In genomic region chr4:44292534-44292933, GRCm38 (mm10) we compare ENCODE assay signal across 8 mouse cellular contexts. TPM values are rescaled to one million over a fixed set of nuclear protein-coding genes. Genes with fewer than 3 reads are reported as not detected.
DNase-seq lines count a peak whose midpoint lies in the region; ATAC-seq and TF ChIP-seq lines count a peak whose summit lies in the region.

No protein-coding gene starts in this region.

- peak; percentile 44 for DNase-seq in liver, adult 2 months (ENCODE audit: extremely low read depth, low read depth, low spot score)
- DNase-seq in brain, adult 2 months (ENCODE audit: low read depth, low spot score): peak; percentile 75
- DNase-seq in fibroblast of lung, adult 2 months (ENCODE audit: low read depth): peak; percentile 29
- DNase-seq in hindbrain, embryonic 11.5 days (ENCODE audit: low spot score): peak; percentile 73
- DNase-seq in layer of hippocampus, postnatal 25 days (ENCODE audit: extremely low spot score in 1 of 2, low spot score in 1 of 2): peak; percentile 35 to 55

- H3K36me3 ChIP-seq in liver, adult 2 months (ENCODE audit: control insufficient read depth, insufficient read depth, low read length): no peaks in the 10 kb centered on the region
- no peaks in the 10 kb centered on the region for H3K36me3 ChIP-seq in liver, embryonic 12.5 days
- H3K36me3 ChIP-seq in hindbrain, embryonic 11.5 days (ENCODE audit: control insufficient read depth, insufficient read depth, low read length): no peaks in the 10 kb centered on the region
- H3K36me3 ChIP-seq in stomach, embryonic 15.5 days: no peaks in the 10 kb centered on the region

- H3K9me3 ChIP-seq in liver, embryonic 12.5 days (replicated peaks): no peaks in the 10 kb centered on the region
- no peaks in the 10 kb centered on the region for H3K9me3 ChIP-seq in hindbrain, embryonic 11.5 days (ENCODE audit: control insufficient read depth, low read length)
- H3K9me3 ChIP-seq in stomach, embryonic 15.5 days: no peaks in the 10 kb centered on the region

- no peaks in the 10 kb centered on the region for H3K27me3 ChIP-seq in liver, adult 2 months (ENCODE audit: control insufficient read depth, insufficient read depth, low read length)
- no peaks in the 10 kb centered on the region for H3K27me3 ChIP-seq in liver, embryonic 12.5 days (replicated peaks)
- no peaks in the 10 kb centered on the region for H3K27me3 ChIP-seq in hindbrain, embryonic 11.5 days (ENCODE audit: control insufficient read depth, insufficient read depth, low read length)
- no peaks in the 10 kb centered on the region for H3K27me3 ChIP-seq in stomach, embryonic 15.5 days (replicated peaks)

- H3K4me1 ChIP-seq in liver, adult 2 months (ENCODE audit: control insufficient read depth, insufficient read depth, low read length): no peaks in the 10 kb centered on the region
- no peaks in the 10 kb centered on the region for H3K4me1 ChIP-seq in liver, embryonic 12.5 days
- no peaks in the 10 kb centered on the region for H3K4me1 ChIP-seq in hindbrain, embryonic 11.5 days (replicated peaks; ENCODE audit: control insufficient read depth, insufficient read depth, low read length)
- H3K4me1 ChIP-seq in stomach, embryonic 15.5 days: no peaks in the 10 kb centered on the region

- H3K79me2 ChIP-seq in liver, adult 2 months (ENCODE audit: control insufficient read depth, insufficient read depth, low read length): no peaks in the 10 kb centered on the region

- no peak overlapping the region for H3K27ac ChIP-seq in liver, adult 2 months (replicated peaks; ENCODE audit: insufficient read depth, low read depth, low read length)
- no peak overlapping the region for H3K27ac ChIP-seq in liver, embryonic 12.5 days
- H3K27ac ChIP-seq in hindbrain, embryonic 11.5 days (ENCODE audit: low read depth, low read length): no peak overlapping the region
- no peak overlapping the region for H3K27ac ChIP-seq in stomach, embryonic 15.5 days

- H3K4me2 ChIP-seq in liver, embryonic 12.5 days: no peak overlapping the region
- H3K4me2 ChIP-seq in hindbrain, embryonic 11.5 days (replicated peaks; ENCODE audit: low read depth, low read length): no peak overlapping the region
- H3K4me2 ChIP-seq in stomach, embryonic 15.5 days: no peak overlapping the region

- no peak; the same call in 1 of the 2 replicates for ATAC-seq in liver, embryonic 12.5 days
- peak; percentile 45; the same call in 1 of the 2 replicates for ATAC-seq in hindbrain, embryonic 11.5 days (ENCODE audit: low FRiP score)
- ATAC-seq in megakaryocyte progenitor cell, adult 5-6 weeks (replicated peaks; ENCODE audit: poor library complexity): peak; percentile 74
- peak; percentile 43; the same call in 1 of the 2 replicates for ATAC-seq in stomach, embryonic 15.5 days (ENCODE audit: insufficient read depth, low FRiP score, low read depth)

- no peak for TF ChIP-seq CTCF in liver, adult 2 months (IDR thresholded peaks at IDR 0.05; ENCODE audit: low read depth, low read length)

- no peak overlapping the region for H3K9ac ChIP-seq in liver, adult 2 months (ENCODE audit: low read depth, low read length)
- H3K9ac ChIP-seq in liver, embryonic 12.5 days: no peak overlapping the region
- H3K9ac ChIP-seq in hindbrain, embryonic 11.5 days (ENCODE audit: low read depth, low read length): no peak overlapping the region
- H3K9ac ChIP-seq in stomach, embryonic 15.5 days: no peak overlapping the region

- TF ChIP-seq POLR2A in liver, adult 2 months (IDR thresholded peaks at IDR 0.05; ENCODE audit: extremely low read depth, insufficient read depth, low read length): no peak

- H3K4me3 ChIP-seq in liver, adult 2 months (ENCODE audit: insufficient read depth, low read depth, low read length): no peak overlapping the region
- H3K4me3 ChIP-seq in liver, embryonic 12.5 days: no peak overlapping the region
- no peak overlapping the region for H3K4me3 ChIP-seq in hindbrain, embryonic 11.5 days (ENCODE audit: low read depth, low read length)
- no peak overlapping the region for H3K4me3 ChIP-seq in stomach, embryonic 15.5 days (replicated peaks)

- 8% methylated on average over 7 of the region's 7 CpGs for WGBS in liver, adult 2 months
- 14% methylated on average over 7 of the region's 7 CpGs for WGBS in liver, embryonic 12.5 days (ENCODE audit: insufficient replicate concordance)
- WGBS in hindbrain, embryonic 11.5 days: 12% methylated on average over 7 of the region's 7 CpGs
- 16% methylated on average over 7 of the region's 7 CpGs for WGBS in stomach, embryonic 15.5 days

RNA-seq across cellular contexts. Expression of gene Melk, which starts 8.1 kb away (rescaled TPM):
- 0.09 and 0.13 TPM in 2 replicates for total RNA-seq in liver, adult 2 months (2014; rRNA removed)
- 0.05 TPM in 1 of 2 replicates, not detected in the other for polyA plus RNA-seq in liver, adult 2 months (2012; rRNA removed)
- 28.0 TPM in 2 replicates for polyA plus RNA-seq in liver, embryonic 12.5 days (2016; fragmentation: Nextera tagmentation; extraction: Ambion mirVana)
- polyA plus RNA-seq in hindbrain, embryonic 11.5 days (2014; fragmentation: Nextera tagmentation; extraction: Ambion mirVana): 55.7 and 62.4 TPM in 2 replicates
- total RNA-seq in layer of hippocampus, postnatal 25 days (2021): under 1 TPM; 0.23 to 0.64 TPM
- total RNA-seq in megakaryocyte progenitor cell, adult 5-6 weeks (2015): 17.4 and 18.9 TPM in 2 replicates
- 22.3 and 25.2 TPM in 2 replicates for total RNA-seq in megakaryocyte progenitor cell, adult 5-6 weeks (2017)
- polyA plus RNA-seq in stomach, embryonic 15.5 days (2015; fragmentation: Nextera tagmentation; extraction: Ambion mirVana): 37.2 and 42.3 TPM in 2 replicates

RNA-seq across cellular contexts. Expression of gene Rnf38, which starts 58.9 kb away (rescaled TPM):
- total RNA-seq in liver, adult 2 months (2014; rRNA removed): 6.6 and 6.7 TPM in 2 replicates
- 18.1 and 23.5 TPM in 2 replicates for polyA plus RNA-seq in liver, adult 2 months (2012; rRNA removed)
- 15.3 and 16.7 TPM in 2 replicates for polyA plus RNA-seq in liver, embryonic 12.5 days (2016; fragmentation: Nextera tagmentation; extraction: Ambion mirVana)
- 56.0 and 57.0 TPM in 2 replicates for polyA plus RNA-seq in hindbrain, embryonic 11.5 days (2014; fragmentation: Nextera tagmentation; extraction: Ambion mirVana)
- total RNA-seq in layer of hippocampus, postnatal 25 days (2021): 10 to 100 TPM; 43.5 to 61.7 TPM
- total RNA-seq in megakaryocyte progenitor cell, adult 5-6 weeks (2015): 117 and 142 TPM in 2 replicates
- 34.8 and 47.5 TPM in 2 replicates for total RNA-seq in megakaryocyte progenitor cell, adult 5-6 weeks (2017)
- polyA plus RNA-seq in stomach, embryonic 15.5 days (2015; fragmentation: Nextera tagmentation; extraction: Ambion mirVana): 16.1 and 19.4 TPM in 2 replicates

Comparison
In these comparisons a context has a peak if more than half of its experiments do, and no peak if none do; other contexts are left out.
1. RNA of gene Melk, which starts 8.1 kb away (polyA plus RNA-seq): 55.7 to 62.4 TPM in hindbrain, embryonic 11.5 days, 37.2 to 42.3 TPM in stomach, embryonic 15.5 days and 28.0 TPM in liver, embryonic 12.5 days; 0.05 TPM in liver, adult 2 months; every median in the first group is over 10 times any median in the second.
2. Peak in every context shown above with its lines, with median percentiles within 50 percentile points of each other: DNase-seq.